ENCODE assay signal across 9 mouse cellular contexts in genomic region chr17:32075164-32075563, GRCm38 (mm10). TPM values are rescaled to one million over a fixed set of nuclear protein-coding genes. Genes with fewer than 3 reads are reported as not detected.
DNase-seq lines count a peak whose midpoint lies in the region; ATAC-seq and TF ChIP-seq lines count a peak whose summit lies in the region.
"Had no signal": no experiment of that assay in that cellular context is flagged by ENCODE, and none has a peak within 500 bp of the region (broad histone marks: within the 10 kb centered on the region; RNA-seq: fewer than 3 reads in every experiment).

No protein-coding gene starts in this region.

- intact Hi-C loops in heart, adult 2 months (cut with DNase I): loop anchor here (1.0 to 10.0 kb wide), 3 partner anchors 68 to 420 kb away; no protein-coding TSS in a partner anchor
- intact Hi-C loops in heart, postnatal 25 days (cut with DNase I): loop anchor here (2.0 to 5.0 kb wide), 3 partner anchors 52 to 134 kb away; no protein-coding TSS in a partner anchor
- intact Hi-C loops in left cerebral cortex, postnatal 14 days (cut with DNase I): no loop called here

- H3K9me3 ChIP-seq in ES-Bruce4 (replicated peaks; ENCODE audit: control insufficient read depth, insufficient read depth, low read length, poor library complexity, severe bottlenecking): no peaks in the 10 kb centered on the region
- no peaks in the 10 kb centered on the region for H3K9me3 ChIP-seq in midbrain, postnatal 0 days (ENCODE audit: low read length)
- H3K9me3 ChIP-seq: limb, embryonic 15.5 days had no signal

- 4% methylated on average over 2 of the region's 2 CpGs for WGBS in heart, adult 2 months
- WGBS in midbrain, postnatal 0 days: 0% methylated on average over 2 of the region's 2 CpGs

- peak; percentile 37 to 62; a peak in 3 of 4 replicates for ATAC-seq in hematopoietic stem cell, adult 5-6 weeks (replicated peaks in 1 of 2; ENCODE audit: insufficient read depth in 1 of 2, low FRiP score in 2 of 2, low TSS enrichment in 1 of 2, low read depth in 1 of 2, poor library complexity in 2 of 2, severe bottlenecking in 2 of 2)
- peak; percentile 48 for ATAC-seq in midbrain, postnatal 0 days (ENCODE audit: low FRiP score)

- TF ChIP-seq EP300 in heart, adult 2 months (IDR thresholded peaks at IDR 0.05; ENCODE audit: insufficient read depth, low read depth, low read length): 0 out of 2 replicates have a peak, but pooled peaks have one; percentile 72
- TF ChIP-seq EP300 in ES-Bruce4 (IDR thresholded peaks at IDR 0.05; ENCODE audit: insufficient read depth, low read depth, low read length): no peak

- no peak overlapping the region for H3K9ac ChIP-seq in heart, adult 2 months (ENCODE audit: low read depth, low read length)
- H3K9ac ChIP-seq in ES-Bruce4 (ENCODE audit: low read depth, poor library complexity, severe bottlenecking): no peak overlapping the region
- no peak overlapping the region for H3K9ac ChIP-seq in midbrain, postnatal 0 days (replicated peaks; ENCODE audit: low read length, poor library complexity, severe bottlenecking)
- H3K9ac ChIP-seq: limb, embryonic 15.5 days had no signal

- H3K4me1 ChIP-seq in heart, adult 2 months (ENCODE audit: control insufficient read depth, insufficient read depth, low read length): no peaks in the 10 kb centered on the region
- peaks cover 2% of the 10 kb centered on the region for H3K4me1 ChIP-seq in ES-Bruce4 (ENCODE audit: control insufficient read depth, insufficient read depth, low read length)
- H3K4me1 ChIP-seq in midbrain, postnatal 0 days (ENCODE audit: insufficient read depth, low read length): no peaks in the 10 kb centered on the region
- H3K4me1 ChIP-seq: limb, embryonic 15.5 days had no signal

- no peak overlapping the region for H3K27ac ChIP-seq in heart, adult 2 months
- no peak overlapping the region for H3K27ac ChIP-seq in ES-Bruce4 (ENCODE audit: insufficient read depth, low read length)
- no peak overlapping the region for H3K27ac ChIP-seq in midbrain, postnatal 0 days (ENCODE audit: low read depth, low read length)
- H3K27ac ChIP-seq: limb, embryonic 15.5 days had no signal

- H3K36me3 ChIP-seq in heart, adult 2 months (ENCODE audit: control insufficient read depth, insufficient read depth, low read length): no peaks in the 10 kb centered on the region
- no peaks in the 10 kb centered on the region for H3K36me3 ChIP-seq in ES-Bruce4 (ENCODE audit: control insufficient read depth, insufficient read depth, low read length, poor library complexity, severe bottlenecking)
- no peaks in the 10 kb centered on the region for H3K36me3 ChIP-seq in midbrain, postnatal 0 days (ENCODE audit: insufficient read depth, low read length)
- H3K36me3 ChIP-seq: limb, embryonic 15.5 days had no signal

- peak; percentile 77 for TF ChIP-seq CTCF in heart, adult 2 months (IDR thresholded peaks at IDR 0.05)
- peak; percentile 92 for TF ChIP-seq CTCF in ES-Bruce4 (IDR thresholded peaks at IDR 0.05; ENCODE audit: low read depth, low read length)
- peak; percentile 83 for TF ChIP-seq CTCF in midbrain, postnatal 0 days (IDR thresholded peaks at IDR 0.05)

- no peaks in the 10 kb centered on the region for H3K79me2 ChIP-seq in heart, adult 2 months (replicated peaks; ENCODE audit: control insufficient read depth, insufficient read depth, low read length)

- H3K4me2 ChIP-seq in midbrain, postnatal 0 days (ENCODE audit: low read depth, low read length, poor library complexity, severe bottlenecking): no peak overlapping the region
- H3K4me2 ChIP-seq: limb, embryonic 15.5 days had no signal

- DNase-seq in heart, adult 2 months: peak; percentile 47 to 66
- DNase-seq in heart, postnatal 25 days (ENCODE audit: low spot score): no peak
- DNase-seq in cerebellum, postnatal 14 days: peak; percentile 41 to 68
- DNase-seq in left cerebral cortex, postnatal 14 days (ENCODE audit: low spot score in 2 of 2): peak; percentile 46
- peak; percentile 69 for DNase-seq in midbrain, postnatal 0 days (ENCODE audit: low spot score)
- peak; percentile 12 to 16 for DNase-seq in thymus, adult 18-20 months

- no peaks in the 10 kb centered on the region for H3K27me3 ChIP-seq in heart, adult 2 months (ENCODE audit: control insufficient read depth, insufficient read depth, low read length)
- no peaks in the 10 kb centered on the region for H3K27me3 ChIP-seq in ES-Bruce4 (ENCODE audit: control insufficient read depth, insufficient read depth, low read length, poor library complexity, severe bottlenecking)
- no peaks in the 10 kb centered on the region for H3K27me3 ChIP-seq in midbrain, postnatal 0 days (ENCODE audit: insufficient read depth, low read length)
- H3K27me3 ChIP-seq: limb, embryonic 15.5 days had no signal

- TF ChIP-seq POLR2A in heart, adult 2 months (IDR thresholded peaks at IDR 0.05; ENCODE audit: insufficient read depth, low read depth, low read length): no peak
- TF ChIP-seq POLR2A in ES-Bruce4 (IDR thresholded peaks at IDR 0.05; ENCODE audit: insufficient read depth, low read length): no peak

- no peak overlapping the region for H3K4me3 ChIP-seq in heart, adult 2 months
- H3K4me3 ChIP-seq in ES-Bruce4 (ENCODE audit: low read depth, low read length): no peak overlapping the region
- no peak overlapping the region for H3K4me3 ChIP-seq in midbrain, postnatal 0 days (ENCODE audit: low read depth, low read length)
- H3K4me3 ChIP-seq: limb, embryonic 15.5 days had no signal

RNA-seq across cellular contexts. Expression of gene Hsf2bp, which starts 39.0 kb away (rescaled TPM):
- total RNA-seq in heart, adult 2 months (2021): 1 to 10 TPM; 1.3 to 1.6 TPM
- 0.92 and 0.94 TPM in 2 replicates for polyA plus RNA-seq in heart, adult 2 months (2012; rRNA removed)
- total RNA-seq in heart, postnatal 25 days (2021): 1 to 10 TPM in 1 of 2 experiments, under 1 TPM in 1; 0.75 to 1.4 TPM
- polyA plus RNA-seq in ES-Bruce4 (2011; ENCODE audit: insufficient read depth, insufficient read length, low read depth, missing spikeins): 55.0 and 56.5 TPM in 2 replicates
- total RNA-seq in hematopoietic stem cell, adult 5-6 weeks (2017): 0.79 and 1.3 TPM in 2 replicates
- total RNA-seq in left cerebral cortex, postnatal 14 days (2021): under 1 TPM; 0.68 to 0.80 TPM
- 0.16 TPM in 1 of 2 replicates, not detected in the other for total RNA-seq in midbrain, postnatal 0 days (2014; rRNA removed)
- 1.3 and 1.4 TPM in 2 replicates for polyA plus RNA-seq in midbrain, postnatal 0 days (2015; fragmentation: Nextera tagmentation; extraction: Ambion mirVana)

RNA-seq across cellular contexts. Expression of gene Rrp1b, which starts 39.3 kb away (rescaled TPM):
- 10 to 100 TPM in 1 of 2 experiments, 1 to 10 TPM in 1; 7.9 to 10.3 TPM for total RNA-seq in heart, adult 2 months (2021)
- polyA plus RNA-seq in heart, adult 2 months (2012; rRNA removed): 4.8 and 7.7 TPM in 2 replicates
- 1 to 10 TPM; 8.6 to 8.8 TPM for total RNA-seq in heart, postnatal 25 days (2021)
- polyA plus RNA-seq in ES-Bruce4 (2011; ENCODE audit: insufficient read depth, insufficient read length, low read depth, missing spikeins): 109 and 111 TPM in 2 replicates
- total RNA-seq in hematopoietic stem cell, adult 5-6 weeks (2017): 42.5 and 54.7 TPM in 2 replicates
- 10 to 100 TPM; 18.2 to 21.2 TPM for total RNA-seq in left cerebral cortex, postnatal 14 days (2021)
- 24.3 and 38.5 TPM in 2 replicates for total RNA-seq in midbrain, postnatal 0 days (2014; rRNA removed)
- polyA plus RNA-seq in midbrain, postnatal 0 days (2015; fragmentation: Nextera tagmentation; extraction: Ambion mirVana): 40.3 and 45.8 TPM in 2 replicates
